ENCODE assay signal across 37 mouse cellular contexts in genomic region chr15:88625303-88626066, GRCm38 (mm10). TPM values are rescaled to one million over a fixed set of nuclear protein-coding genes. Genes with fewer than 3 reads are reported as not detected.
"Had no signal": no experiment of that assay in that cellular context is flagged by ENCODE, and none has a peak within 500 bp of the region (broad histone marks: within the 10 kb centered on the region; RNA-seq: fewer than 3 reads in every experiment).

No protein-coding gene starts in this region.

- H3K36me3 ChIP-seq: embryonic facial prominence, embryonic 10.5 days; embryonic facial prominence, embryonic 12.5 days; embryonic facial prominence, embryonic 13.5 days; embryonic facial prominence, embryonic 15.5 days; forebrain, embryonic 10.5 days; forebrain, embryonic 12.5 days; forebrain, embryonic 15.5 days had no signal

- H3K27me3 ChIP-seq: embryonic facial prominence, embryonic 12.5 days; embryonic facial prominence, embryonic 13.5 days; embryonic facial prominence, embryonic 15.5 days; forebrain, embryonic 12.5 days; forebrain, embryonic 13.5 days; forebrain, embryonic 15.5 days had no signal

- H3K4me3 ChIP-seq: embryonic facial prominence, embryonic 10.5 days; embryonic facial prominence, embryonic 12.5 days; embryonic facial prominence, embryonic 13.5 days; embryonic facial prominence, embryonic 15.5 days; erythroblast, embryonic 14.5 days; forebrain, embryonic 10.5 days; forebrain, embryonic 12.5 days; forebrain, embryonic 13.5 days; forebrain, embryonic 15.5 days; gastrocnemius, adult 2 months; heart, adult 2 months had no signal

- DNase-seq: cerebellum, adult 9-10 months; cerebellum, adult 9-11 months; cerebellum, postnatal 10 days; cerebellum, postnatal 14 days; cerebellum, postnatal 25 days; cerebellum, postnatal 36 days; forebrain, postnatal 0 days; gastrocnemius, adult 2 months; gastrocnemius, postnatal 10 days; gastrocnemius, postnatal 14 days; gastrocnemius, postnatal 25 days; gastrocnemius, postnatal 36 days; heart, adult 11 months; heart, adult 18-20 months; heart, adult 2 months had no signal

- H3K27ac ChIP-seq: embryonic facial prominence, embryonic 10.5 days; embryonic facial prominence, embryonic 12.5 days; embryonic facial prominence, embryonic 13.5 days; embryonic facial prominence, embryonic 15.5 days; forebrain, embryonic 10.5 days; forebrain, embryonic 12.5 days; forebrain, embryonic 13.5 days; forebrain, embryonic 15.5 days; gastrocnemius, adult 2 months; heart, adult 2 months had no signal

- H3K9ac ChIP-seq: embryonic facial prominence, embryonic 12.5 days; embryonic facial prominence, embryonic 13.5 days; embryonic facial prominence, embryonic 15.5 days; forebrain, embryonic 12.5 days; forebrain, embryonic 13.5 days; forebrain, embryonic 15.5 days; forebrain, postnatal 0 days had no signal

- H3K4me1 ChIP-seq: embryonic facial prominence, embryonic 10.5 days; embryonic facial prominence, embryonic 12.5 days; embryonic facial prominence, embryonic 13.5 days; embryonic facial prominence, embryonic 15.5 days; forebrain, embryonic 10.5 days; forebrain, embryonic 12.5 days; forebrain, embryonic 13.5 days; forebrain, embryonic 15.5 days had no signal

- H3K9me3 ChIP-seq: embryonic facial prominence, embryonic 10.5 days; embryonic facial prominence, embryonic 12.5 days; embryonic facial prominence, embryonic 13.5 days; embryonic facial prominence, embryonic 15.5 days; forebrain, embryonic 12.5 days; forebrain, embryonic 13.5 days; forebrain, embryonic 15.5 days had no signal

RNA-seq across cellular contexts. Expression of gene Zdhhc25, which starts 25.4 kb away (rescaled TPM):
- total RNA-seq: common myeloid progenitor, adult 5-6 weeks; forebrain, postnatal 0 days; gastrocnemius, adult 18-20 months; gastrocnemius, adult 2 months; gastrocnemius, adult 8-10 months; gastrocnemius, postnatal 10 days; gastrocnemius, postnatal 14 days; gastrocnemius, postnatal 25 days; gastrocnemius, postnatal 36 days; gastrocnemius, postnatal 4 days; granulocyte monocyte progenitor cell, adult 5-6 weeks; heart, adult 18-20 months; heart, adult 2 months; heart, adult 8-10 months had no signal
- polyA plus RNA-seq: cortical plate, adult 2 months; embryonic facial prominence, embryonic 10.5 days; embryonic facial prominence, embryonic 11.5 days; embryonic facial prominence, embryonic 12.5 days; embryonic facial prominence, embryonic 13.5 days; embryonic facial prominence, embryonic 14.5 days; embryonic facial prominence, embryonic 15.5 days; erythroblast, embryonic 14.5 days; forebrain, embryonic 10.5 days; forebrain, embryonic 11.5 days; forebrain, embryonic 12.5 days; forebrain, embryonic 13.5 days; forebrain, embryonic 14.5 days; forebrain, embryonic 15.5 days; forebrain, embryonic 16.5 days; forebrain, postnatal 0 days; frontal cortex, adult 2 months had no signal
